Mouse (Mus musculus) CH12.LX (cell line): ENCODE measurements around the gene Gna14.

Experiments
- POLR2AphosphoS2 ChIP-seq: IDR thresholded peaks from 2 replicates; pipeline ENCODE4 v1.6.1; 2011; ENCODE audit warnings: low read depth, low read length, improper control_type of control experiment
- SIN3A ChIP-seq: IDR thresholded peaks from 2 replicates; pipeline ENCODE4 v1.6.1; 2012; ENCODE audit warnings: low read length, improper control_type of control experiment, inconsistent platforms

- TF ChIP-seq POLR2AphosphoS2 (no peak), SIN3A (no peak)
Observed at GRCm38 (mm10) chr19:16529293-16529920, 93.8 kb downstream of the Gna14 start.
